Mouse (Mus musculus): Measurements from ENCODE around the gene Dmrtb1. TPM values are rescaled to one million over a fixed set of nuclear protein-coding genes. Genes with fewer than 3 reads are reported as not detected.

The Dmrtb1 gene
- total RNA-seq, 2 experiments from 2014 or later, result not detected

Small RNA genes lying within 50 kb of the gene (microRNA-seq; reads per million reads assigned to microRNA genes)
- not detected for gene Gm25123

Other genes with a start within 250 kb of the Dmrtb1 start
- gene Glis1, start 249.6 kb downstream of the Dmrtb1 start, total RNA-seq (2021), result 1 to 10 TPM; 4.8 to 4.9 TPM
- gene Lrp8, start 118.0 kb upstream of the Dmrtb1 start, total RNA-seq (2021), result 1 to 10 TPM; 2.4 to 2.6 TPM
- gene Magoh, start 195.5 kb upstream of the Dmrtb1 start, total RNA-seq (2021), result 10 to 100 TPM; 53.9 to 63.6 TPM
- gene 0610037L13Rik, start 205.6 kb upstream of the Dmrtb1 start, total RNA-seq (2021), result 10 to 100 TPM; 69.3 to 81.8 TPM
- 10 to 100 TPM; 47.3 to 51.2 TPM for gene Cpt2, start 239.4 kb upstream of the Dmrtb1 start, total RNA-seq (2021)

Data from gastrocnemius, postnatal 4 days (tissue).